Mouse (Mus musculus): Measurements from ENCODE around the gene Ccdc190.
A peak's percentile ranks its signal among the peaks of the same experiment; 100 is the strongest.

Ccdc190 gene

GRCm38 (mm10) chr1:169932122-169932746 lies 3.8 kb downstream of the Ccdc190 start:
- DNase-seq (ENCODE audit: low spot score in 2 of 2) = no peak

DNA sequence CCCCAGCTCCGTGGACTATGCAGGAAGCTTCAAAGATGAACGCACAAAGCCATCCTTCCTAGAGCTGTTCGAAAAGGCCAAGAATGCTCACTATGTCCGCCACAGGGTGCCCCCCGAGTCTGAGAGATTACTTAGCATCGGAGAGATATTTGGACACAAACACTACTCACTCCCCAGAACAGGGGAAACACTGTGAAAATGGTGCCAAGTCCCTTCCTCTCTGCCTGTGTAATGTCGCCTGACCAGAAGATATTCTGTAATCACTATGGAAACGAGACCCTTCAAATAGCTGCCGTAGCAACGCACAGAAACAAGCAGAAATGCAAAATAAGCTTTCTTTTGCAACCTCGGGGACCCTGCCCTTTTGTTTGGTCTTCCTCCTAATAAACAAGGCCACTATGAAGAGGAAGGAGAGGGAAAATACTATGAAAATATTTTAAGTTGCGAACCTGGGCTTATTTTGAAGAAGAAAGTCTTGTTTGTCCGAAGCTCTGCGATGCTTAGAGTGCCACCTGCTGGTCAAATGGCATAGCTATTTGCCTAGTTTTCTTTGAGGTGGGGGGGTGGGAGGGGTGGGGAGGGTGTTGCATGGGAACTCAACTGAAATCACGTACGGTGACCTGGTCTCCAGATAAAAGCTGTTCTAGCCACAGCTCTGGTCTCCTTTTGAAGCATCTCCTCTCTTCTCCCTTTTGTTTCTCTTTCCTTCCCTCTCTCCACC lies 5.7 kb downstream of the Ccdc190 start:
- DNase-seq (ENCODE audit: low spot score in 2 of 2) = peak in 1 of 2 experiments; percentile 24

DNA sequence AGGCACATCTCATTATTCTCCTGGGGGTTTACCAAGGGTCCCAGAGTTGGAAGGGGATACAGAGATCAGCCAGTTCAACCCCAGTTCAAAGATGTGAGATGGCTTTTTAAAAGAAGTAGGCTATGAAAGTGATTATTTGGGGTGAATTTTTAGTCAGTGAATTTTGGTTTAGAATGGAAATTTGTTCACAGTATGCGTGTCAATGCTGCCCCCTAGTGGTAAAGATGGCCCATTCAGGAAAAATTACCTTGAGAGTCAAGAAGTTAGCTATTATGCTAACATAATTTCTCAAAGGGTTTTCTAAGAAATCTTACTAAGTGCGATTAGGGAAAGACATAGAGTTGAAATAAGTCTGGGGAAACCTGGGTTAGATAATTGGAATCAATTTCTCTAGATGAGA lies 10.9 kb downstream of the Ccdc190 start:
- DNase-seq (ENCODE audit: low spot score in 2 of 2) = peak; percentile 18 to 22

DNA sequence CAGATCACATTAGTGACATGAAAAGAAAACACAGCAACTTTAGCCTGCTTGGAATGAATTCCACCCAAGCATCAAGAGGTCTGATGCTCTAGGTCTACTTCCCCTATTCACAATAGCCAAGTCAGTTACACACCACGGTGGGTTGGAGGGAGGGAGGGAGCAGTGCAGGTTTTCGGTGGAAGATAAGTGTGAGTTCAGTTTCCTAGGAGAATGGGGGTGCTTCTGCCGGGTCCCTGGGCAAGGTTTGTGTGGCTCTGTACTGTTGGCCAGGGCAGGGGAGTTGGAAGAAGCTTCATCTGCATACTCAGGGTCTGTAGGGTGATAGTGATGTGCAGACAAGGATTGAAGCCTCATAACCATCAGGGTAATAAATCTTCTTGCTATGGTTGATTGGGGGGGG lies 17.6 kb downstream of the Ccdc190 start:
- no peak for DNase-seq (ENCODE audit: low spot score in 2 of 2)

GRCm38 (mm10) chr1:169947654-169948053 lies 19.2 kb downstream of the Ccdc190 start:
- DNase-seq (ENCODE audit: low spot score in 2 of 2) = no peak

DNA sequence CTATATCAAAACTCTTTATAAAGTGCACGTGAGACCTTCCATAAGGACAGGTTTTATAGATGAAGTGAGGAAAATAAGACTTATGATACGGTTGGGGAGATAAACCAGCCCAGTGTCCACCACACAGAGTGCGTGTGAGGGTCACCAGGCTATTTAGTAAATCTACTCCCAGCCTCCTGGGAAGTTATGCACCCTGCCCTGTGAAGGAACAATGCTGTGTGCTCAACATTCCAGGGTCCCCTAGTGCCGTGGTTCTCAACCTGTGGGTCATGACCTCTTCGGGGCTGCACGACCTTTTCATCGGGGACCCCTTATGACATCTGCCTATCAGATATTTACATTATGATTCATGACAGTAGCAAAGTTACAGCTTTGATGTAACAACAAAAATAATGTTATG lies 19.8 kb downstream of the Ccdc190 start:
- DNase-seq (ENCODE audit: low spot score in 2 of 2) = no peak

DNA sequence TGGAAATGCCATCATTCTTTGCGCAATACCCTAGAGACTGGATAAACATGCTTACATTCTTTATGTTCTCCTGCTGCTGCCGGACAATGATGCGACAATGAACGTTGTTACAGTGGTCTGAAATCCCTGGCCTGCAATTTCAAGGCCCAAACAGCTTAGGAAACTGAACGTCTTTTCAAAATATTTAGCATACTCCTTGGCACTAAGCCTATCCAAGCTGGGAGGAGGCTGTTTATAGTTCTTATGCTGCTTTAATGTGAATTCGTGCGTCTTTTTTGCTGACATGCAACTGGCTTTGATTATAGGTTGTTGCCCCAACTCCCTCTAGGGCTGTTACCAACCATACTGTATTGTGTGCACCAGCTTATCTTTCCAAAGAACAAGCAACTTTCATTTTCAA lies 20.4 kb downstream of the Ccdc190 start:
- DNase-seq (ENCODE audit: low spot score in 2 of 2) = no peak

DNA sequence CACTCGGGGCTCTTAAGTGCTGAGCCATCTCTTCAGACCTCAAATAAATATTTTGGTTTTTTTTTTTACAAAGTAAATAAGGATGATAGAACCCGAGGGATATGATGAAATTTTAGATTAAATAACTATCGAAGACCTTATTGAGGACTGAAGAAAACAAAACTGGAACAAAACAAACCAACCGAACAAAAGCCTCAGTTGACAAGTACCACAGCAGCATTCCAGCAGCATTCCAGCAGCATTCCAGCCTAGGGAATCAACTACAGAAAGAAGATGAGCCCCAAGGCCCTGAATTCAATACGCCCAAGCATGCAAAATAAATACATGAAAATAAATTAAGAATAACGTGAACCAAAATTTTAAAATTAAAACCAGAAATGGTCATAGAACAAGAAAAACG lies 21.5 kb downstream of the Ccdc190 start:
- no peak for DNase-seq (ENCODE audit: low spot score in 2 of 2)

DNA sequence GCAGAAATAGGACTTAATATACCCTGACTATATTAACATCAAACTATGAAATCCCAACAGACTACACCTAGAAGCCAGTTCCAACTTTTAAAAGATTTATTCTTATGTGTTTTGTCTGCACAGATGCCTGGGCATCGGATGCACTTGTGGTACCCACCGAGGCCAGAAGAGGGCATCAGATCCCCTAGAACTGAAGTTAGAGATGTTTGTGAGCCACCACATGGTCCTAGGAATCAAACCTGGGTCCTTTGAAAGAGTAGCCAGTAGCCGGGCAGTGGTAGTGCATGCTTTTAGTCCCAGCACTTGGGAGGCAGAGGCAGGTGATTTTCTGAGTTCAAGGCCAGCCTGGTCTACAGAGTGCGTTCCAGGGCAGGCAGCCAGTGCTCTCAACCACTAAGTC lies 22.2 kb downstream of the Ccdc190 start:
- DNase-seq (ENCODE audit: low spot score in 2 of 2) = no peak

DNA sequence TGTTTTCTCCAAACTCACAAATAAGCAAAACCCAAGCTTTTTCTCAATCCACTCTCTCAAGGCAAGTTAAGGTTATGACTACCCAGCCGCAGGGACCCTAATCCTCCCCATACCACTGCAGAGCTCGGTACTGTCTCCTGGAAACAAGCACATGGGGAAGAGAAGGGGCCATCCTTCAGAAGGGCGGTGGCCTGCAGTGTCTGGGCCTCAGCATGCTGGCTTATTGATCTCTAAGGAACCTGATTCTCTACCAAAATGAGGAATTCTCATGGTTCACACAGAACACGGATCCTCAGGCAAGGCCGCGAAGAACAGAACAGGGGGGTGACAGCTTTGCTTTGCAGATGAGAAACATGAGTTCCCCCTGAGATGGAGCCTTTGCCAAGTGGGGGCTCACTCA lies 23.1 kb downstream of the Ccdc190 start:
- no peak for DNase-seq (ENCODE audit: low spot score in 2 of 2)

DNA sequence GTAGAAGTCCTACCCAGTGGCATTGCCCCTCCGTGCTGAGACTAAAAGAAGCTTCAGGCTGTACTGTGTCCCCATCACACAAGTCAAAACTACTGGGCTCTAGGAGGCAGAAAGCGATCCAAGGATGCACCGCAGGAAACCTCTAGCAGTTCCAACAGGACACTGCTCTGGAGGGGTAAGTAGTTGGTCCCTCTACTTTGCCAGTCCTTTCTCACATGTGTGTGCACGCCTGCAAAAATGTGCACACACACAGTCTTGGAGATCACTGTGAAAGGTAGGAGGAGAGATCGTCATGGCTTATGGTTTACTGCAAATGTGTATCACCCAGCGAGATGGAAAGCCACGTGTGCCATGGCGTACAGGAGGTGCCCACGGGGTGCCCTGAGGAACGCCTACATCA lies 24.2 kb downstream of the Ccdc190 start:
- no peak for DNase-seq (ENCODE audit: low spot score in 2 of 2)

DNA sequence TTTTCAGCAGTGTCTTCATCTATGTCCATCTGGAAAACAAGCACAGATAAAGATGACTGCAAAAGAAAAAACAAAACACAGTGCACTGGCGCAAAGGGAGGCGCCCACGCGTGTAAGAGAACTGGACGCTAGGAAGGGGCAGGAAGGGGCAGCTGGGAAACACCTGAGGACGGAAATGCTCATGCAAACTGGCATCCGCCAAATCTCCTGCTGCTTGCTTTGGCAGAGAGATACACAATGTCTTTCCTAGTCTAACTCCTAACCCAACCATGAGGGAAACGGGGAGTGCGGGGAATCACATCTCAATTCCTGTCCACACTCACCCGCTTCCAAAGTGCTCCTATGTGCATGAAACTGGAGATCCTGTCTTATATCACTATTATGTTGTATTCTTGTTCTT lies 24.7 kb downstream of the Ccdc190 start:
- DNase-seq (ENCODE audit: low spot score in 2 of 2) = no peak

DNA sequence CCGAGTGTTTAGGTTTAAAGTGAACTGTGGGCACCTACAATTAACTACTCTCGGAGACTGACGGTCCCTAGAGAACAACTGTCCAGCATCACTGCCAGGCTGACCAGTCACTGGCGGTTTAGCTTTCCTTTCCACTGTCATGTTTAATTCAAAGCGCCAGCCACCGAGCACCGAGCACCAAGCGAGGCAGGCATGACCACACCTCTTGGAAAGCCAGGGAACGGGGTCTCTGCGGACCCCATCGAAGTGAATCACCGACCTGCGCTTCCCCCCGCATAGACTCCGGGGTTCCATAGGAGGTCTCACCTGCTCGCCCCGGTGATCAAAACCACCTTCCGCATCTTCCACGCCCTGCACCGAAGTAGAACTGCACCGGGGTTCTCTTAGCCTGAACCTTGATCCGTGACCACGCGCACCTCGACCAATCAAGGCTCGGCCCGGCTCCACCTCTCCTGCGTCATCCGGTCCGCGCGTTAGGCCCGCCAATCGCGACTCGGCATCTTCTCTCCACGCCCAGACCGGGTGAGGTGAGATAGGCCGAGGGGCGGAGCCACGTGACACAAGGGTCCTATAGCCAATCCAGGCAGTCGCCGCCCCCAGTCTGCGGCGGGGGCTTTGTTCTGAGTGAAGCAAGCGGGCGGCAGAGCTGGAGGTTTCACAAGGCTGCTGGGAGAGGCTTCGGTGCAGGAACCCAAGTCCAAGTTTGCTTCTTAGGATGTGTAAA lies 40.5 kb downstream of the Ccdc190 start, which contains the start of gene Hsd17b7:
TSS of gene Hsd17b7 (minus strand) at position 450 of the 724 bp plus-strand sequence.
- DNase-seq (ENCODE audit: low spot score in 2 of 2) = peak; percentile 96 to 98

DNA sequence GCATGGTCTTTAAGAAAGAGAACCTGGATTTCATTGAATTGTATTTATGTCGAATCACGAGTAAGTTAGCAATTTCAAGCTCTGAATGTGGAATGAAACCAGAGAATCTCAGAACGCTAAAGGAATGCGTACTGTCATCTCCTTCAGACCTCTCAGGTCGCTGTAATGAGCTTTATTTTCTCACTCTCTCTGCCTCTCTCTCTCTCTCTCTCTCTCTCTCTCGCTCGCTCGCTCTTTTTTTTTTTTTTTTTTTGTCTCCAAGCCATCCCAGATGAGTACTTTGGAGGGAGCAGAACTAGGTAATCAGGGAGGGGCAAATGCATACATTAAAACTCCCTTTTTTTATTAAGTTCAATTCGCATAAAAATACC lies 41.1 kb downstream of the Ccdc190 start:
- no peak for DNase-seq (ENCODE audit: low spot score in 2 of 2)

DNA sequence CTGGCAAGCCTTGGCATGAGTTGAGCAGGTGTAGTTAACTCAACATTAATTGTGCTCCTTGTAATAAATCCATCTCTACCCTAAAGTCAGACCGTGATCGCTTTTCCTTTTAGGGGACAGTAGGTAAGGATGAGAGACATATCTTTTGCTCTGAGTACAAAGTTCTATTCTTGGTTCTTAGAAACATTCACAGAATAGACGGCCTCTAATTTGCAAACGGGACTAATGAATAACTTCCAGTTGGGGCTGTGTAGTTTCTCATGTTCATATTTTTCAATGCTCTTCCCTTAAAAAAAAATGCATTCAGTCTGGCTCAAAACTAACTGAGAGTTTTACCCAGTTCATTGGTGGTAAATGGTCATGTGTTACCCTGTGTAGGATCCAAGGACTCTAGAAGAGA lies 42.5 kb downstream of the Ccdc190 start:
- DNase-seq (ENCODE audit: low spot score in 2 of 2) = no peak

DNA sequence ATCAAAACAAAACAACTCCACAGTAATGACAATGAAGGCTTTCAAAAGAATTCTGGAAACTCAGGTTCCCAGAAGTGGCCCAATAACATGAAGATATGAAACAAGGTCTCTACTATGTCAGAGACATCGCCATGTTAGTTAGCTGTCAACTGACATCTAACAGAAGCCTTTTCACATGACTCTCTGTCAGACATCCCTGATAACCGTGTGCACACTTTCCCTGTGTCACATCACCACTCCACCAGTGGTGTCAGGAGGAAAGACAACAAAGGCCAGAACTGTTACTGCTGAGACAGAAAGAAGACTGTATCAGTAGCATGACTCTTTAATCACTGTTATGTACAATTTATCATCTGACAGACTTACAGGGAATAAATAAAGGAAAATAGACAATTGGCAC lies 43.5 kb downstream of the Ccdc190 start:
- DNase-seq (ENCODE audit: low spot score in 2 of 2) = no peak

- no peak for DNase-seq (ENCODE audit: low spot score in 2 of 2)
Observed at GRCm38 (mm10) chr1:169977621-169978020, 49.2 kb downstream of the Ccdc190 start.
